Mouse (Mus musculus) frontal cortex, postnatal 10 days (tissue): ENCODE results near the gene Cab39l.

Experiments used
- DNase-seq, 2 experiments: peaks; one replicate each; pipeline ENCODE4 v3.0.0; 2022; ENCODE audit warnings: low spot score in 2 of 2, mixed read lengths in 1 of 2

The Cab39l gene

GRCm38 (mm10) chr14:59504831-59505230 lies 64.1 kb downstream of the Cab39l start:
- DNase-seq, result no peak

DNA sequence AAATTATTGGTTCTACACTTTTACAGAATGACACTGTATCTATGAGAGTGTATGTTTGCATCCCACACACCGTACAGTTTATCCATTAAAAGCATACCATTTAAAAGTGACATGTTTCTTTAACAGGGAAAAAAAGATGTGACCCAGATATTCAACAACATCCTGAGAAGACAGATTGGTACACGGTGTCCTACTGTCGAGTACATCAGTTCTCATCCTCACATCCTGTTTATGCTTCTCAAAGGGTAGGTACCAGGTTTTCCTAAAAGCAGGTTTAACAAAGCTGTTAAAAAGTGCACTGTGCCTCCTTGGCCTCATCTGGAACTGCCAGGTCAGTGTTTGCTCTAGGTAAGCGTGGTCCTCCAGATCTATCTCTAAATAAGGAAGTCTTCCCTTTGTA lies 65.4 kb downstream of the Cab39l start:
- DNase-seq, result no peak

- DNase-seq, result no peak
Observed at GRCm38 (mm10) chr14:59513922-59514444, 73.2 kb downstream of the Cab39l start.

DNA sequence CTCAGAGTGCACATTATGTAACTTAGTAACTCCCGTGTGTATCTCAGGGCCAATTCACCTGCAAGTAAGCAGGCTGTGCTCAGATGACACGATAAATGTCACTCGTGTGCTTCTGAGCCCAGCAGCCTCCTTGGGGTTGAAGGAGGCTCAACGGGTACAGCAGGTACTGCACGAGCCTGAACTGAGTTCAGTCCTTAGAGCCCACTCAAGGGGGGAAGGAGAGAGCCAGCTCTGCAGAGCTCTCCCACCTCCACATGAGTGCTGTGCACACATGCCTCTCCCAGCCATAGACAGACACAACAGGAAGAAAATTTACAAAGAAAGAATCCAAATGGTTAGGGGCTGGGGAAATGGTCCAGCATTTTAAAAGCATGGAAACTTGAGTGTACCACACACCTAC lies 85.1 kb downstream of the Cab39l start:
- no peak for DNase-seq

- no peak for DNase-seq
Observed at GRCm38 (mm10) chr14:59530801-59531200, 90.0 kb downstream of the Cab39l start.

DNA sequence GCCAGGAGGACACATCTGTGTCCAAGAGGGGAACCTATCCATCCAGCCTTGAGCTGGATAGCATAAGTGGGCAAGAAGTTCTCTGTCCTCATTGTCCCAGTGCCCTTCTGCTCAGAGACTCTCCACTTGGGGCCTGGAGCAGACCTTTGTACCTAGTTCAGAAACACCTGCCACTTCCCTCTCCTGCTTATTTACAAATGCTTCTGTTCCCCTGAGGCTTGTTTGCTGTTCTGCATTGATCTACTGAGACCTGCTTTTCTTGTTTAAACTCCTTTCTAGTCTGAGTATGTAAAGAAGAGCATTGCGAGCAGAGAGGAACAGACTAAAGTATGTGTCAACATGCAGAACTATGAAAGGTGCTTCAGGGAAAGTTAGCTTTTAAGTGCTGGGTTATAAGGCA lies 92.2 kb downstream of the Cab39l start:
- no peak for DNase-seq

DNA sequence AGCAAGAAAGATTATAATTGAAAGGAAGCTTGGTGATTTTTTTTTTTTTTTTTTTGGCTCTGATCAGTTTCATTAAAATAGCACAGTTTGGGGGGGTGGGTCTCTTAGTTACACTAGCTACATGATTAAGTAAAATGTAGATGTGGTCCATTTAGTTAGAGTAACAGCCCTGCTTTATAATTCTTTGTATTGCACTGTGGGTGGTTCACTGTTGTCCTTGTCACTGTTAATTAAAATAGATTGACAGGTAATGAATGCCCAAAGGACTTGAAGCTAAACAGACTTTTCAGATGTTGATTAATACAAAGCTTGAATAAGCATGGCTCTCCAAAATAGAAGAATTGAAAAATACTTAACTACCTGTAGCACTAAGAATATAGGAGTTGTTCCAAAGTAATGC lies 93.1 kb downstream of the Cab39l start:
- DNase-seq, result no peak

- no peak for DNase-seq
Observed at GRCm38 (mm10) chr14:59537829-59538432, 97.2 kb downstream of the Cab39l start.

DNA sequence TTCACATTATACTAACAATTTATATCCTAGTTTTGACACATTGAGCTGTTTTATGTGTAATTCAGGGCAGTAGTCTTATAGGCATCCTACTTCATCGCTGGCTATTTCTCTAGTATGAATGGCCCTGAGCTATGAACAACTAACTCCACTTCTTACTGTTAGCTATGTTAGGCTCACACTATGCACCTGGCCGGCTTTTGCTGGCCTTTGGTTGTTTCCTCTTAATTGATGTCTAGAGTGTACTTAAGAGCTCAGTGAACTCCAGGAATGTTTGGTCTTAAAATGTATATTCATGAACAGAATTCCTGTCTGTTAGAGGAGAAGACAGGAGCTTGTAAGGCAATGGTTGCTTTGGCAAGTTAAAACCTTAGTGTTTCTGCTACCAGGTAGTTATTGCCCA lies 99.5 kb downstream of the Cab39l start:
- no peak for DNase-seq

DNA sequence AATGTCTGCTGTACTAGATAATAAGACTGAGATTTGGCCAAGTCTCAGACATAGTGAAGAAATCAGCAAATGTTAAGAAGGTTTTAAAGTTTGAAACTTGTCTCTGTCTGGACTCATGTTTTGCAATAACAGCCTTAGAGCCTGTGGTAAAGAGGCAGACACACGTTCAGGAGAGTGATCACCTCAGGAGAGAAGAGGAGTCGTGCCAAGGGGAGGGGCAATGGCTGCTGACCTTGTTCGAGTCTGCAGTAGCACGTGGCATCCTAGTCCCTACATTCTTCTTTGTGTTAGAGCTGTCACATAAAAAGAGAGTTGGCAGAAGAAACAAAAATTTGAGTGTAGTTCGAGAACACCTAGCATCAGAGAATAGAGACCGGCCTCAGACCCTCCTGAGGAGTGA lies 100.0 kb downstream of the Cab39l start:
- no peak for DNase-seq

DNA sequence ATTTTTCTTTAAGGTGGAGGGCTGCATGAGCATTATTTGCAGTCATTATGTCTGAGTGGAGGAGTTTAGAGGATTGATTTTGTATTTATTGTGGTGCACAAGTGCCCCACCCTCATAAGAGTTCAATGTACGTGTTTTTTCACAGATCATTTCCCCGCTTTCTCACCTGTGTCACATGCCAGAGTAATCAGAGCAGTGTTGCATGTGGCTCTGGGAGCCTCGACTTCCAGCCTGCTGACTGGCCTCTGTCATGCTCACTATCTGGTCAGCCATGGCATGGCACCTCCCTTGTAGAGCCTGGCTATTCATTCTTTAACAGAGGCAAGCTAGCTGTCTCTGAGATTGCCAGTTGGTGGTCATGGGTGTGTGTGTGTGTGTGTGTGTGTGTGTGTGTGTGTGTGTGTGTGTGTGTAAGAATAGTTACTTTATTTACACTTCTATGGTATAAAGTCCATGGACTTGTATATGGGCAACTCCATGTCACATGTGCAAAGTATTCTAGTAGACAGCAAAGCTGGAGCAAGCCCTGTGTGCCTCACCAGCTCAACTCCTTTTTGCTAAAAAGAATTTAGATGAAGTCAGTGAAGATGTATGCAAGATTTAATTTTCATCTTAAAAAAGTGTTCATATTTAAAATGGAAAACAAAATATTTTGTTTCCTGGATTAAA lies 102.5 kb downstream of the Cab39l start:
- DNase-seq, result no peak

GRCm38 (mm10) chr14:59543956-59544355 lies 103.2 kb downstream of the Cab39l start:
- DNase-seq, result no peak

DNA sequence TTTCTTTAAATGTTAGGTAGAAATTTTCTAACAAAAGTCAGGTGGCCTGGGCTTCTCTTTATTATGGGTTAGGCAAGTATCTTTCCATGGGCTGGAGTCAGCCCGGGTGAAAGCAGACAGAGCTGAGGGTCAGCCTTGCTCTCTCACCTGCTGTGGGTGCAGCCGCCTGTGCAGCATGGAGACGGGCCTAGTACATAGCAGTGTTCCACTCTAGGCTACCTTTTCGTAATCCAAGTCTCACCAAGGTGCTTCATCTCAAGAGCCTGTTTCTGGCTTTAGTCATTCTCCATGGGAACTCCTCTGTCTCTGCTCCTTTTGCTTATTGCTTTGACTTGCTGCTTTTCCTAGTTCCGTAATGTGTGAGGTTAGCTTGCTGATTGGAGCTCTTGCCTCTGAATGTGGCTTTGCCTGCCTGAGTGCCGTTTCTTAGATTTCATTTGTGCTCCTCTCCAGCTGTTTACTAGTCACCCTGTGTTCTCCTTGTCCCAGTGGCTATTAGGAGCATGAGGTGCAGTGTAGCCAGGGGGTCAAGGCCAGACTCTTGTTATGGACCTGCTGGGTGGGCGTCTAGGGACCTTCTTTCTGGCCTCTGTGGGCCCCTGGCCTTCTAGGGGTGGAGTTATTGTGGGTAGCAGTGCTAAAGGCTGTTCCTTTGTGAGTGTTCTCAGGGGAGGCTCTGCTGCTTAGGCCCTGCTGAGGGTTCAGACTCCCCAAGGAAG lies 105.5 kb downstream of the Cab39l start:
- no peak for DNase-seq

DNA sequence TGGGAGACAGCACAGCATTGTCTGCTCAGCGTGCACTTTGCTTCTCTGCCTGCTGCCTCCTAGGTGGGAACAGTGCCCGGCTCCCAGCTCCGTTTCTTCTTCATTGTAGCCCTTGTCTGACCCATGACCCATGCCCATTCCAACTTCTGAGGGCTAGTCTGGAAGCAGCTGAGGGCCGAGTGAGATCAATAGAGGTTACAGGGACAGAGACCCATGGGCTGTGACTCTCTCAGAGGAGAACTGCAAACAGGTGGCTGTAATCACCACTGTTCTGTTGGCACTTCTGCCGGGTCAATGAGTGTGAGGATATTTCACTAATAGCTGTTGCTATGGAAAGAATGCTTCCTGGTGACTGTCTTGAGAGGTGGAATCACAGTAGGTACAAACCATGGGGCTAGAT lies 106.8 kb downstream of the Cab39l start:
- DNase-seq, result no peak

- DNase-seq, result no peak
Observed at GRCm38 (mm10) chr14:59548532-59548931, 107.8 kb downstream of the Cab39l start.

DNA sequence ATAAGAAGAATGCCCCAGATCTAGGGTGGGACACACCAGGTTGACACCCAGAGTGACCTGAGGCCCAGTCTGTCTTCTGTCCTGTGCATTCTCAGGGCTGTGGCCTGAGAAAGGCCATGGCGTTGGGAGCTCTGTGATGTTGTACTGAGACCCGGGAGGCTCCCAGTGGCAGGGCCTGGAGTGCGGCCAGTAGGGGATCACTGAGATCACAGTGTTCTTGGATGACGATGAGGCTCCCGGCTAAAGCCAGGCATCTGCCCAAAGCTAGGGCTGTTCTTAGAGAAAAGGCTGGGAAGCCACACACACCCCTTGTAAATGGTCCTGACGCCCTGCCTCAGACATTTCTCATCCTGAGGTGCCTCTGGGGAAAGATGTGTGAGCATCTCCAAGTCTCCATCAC lies 108.3 kb downstream of the Cab39l start:
- peak in 1 of 2 experiments; percentile 13 for DNase-seq

DNA sequence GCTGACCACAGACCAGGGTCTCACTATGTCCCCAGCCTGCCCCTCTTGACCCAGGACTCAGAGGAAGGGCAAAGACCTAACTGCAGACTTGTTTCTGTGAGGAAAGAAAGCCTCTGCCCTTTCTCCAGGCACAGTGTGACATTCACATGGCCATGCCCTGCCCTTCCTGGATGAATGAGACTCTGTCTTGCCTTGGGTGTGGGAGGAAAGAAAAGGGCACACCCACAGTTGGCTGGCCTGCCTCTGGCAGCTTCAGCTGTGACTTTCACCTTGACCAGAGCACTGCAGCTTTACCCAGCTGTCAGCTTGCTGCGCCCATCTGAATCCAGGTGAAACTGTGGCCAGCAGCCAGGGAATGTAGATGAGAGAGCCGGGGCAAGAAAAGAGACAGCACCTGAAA lies 110.1 kb downstream of the Cab39l start:
- DNase-seq, result no peak

DNA sequence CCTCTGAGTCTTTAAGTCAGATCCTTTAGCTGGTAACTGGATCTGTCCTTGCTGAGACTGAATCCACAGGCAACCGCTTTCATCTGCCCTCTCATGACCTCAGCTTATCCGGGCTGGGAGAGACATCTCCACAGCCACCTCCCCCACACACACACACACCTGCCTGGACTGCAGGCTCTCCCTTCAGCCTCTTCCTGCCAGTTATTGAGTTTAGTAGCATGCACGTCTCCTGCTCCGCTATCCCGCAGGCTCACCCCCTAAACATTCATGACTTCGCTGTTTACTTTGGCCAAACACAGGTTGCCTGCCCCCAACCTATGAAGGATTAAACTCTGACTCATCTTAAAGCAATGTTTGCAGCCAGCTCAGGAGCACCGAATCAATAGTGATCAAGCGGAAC lies 111.2 kb downstream of the Cab39l start:
- no peak for DNase-seq

- DNase-seq, result no peak
Observed at GRCm38 (mm10) chr14:59554025-59554424, 113.3 kb downstream of the Cab39l start.

GRCm38 (mm10) chr14:59555018-59555417 lies 114.2 kb downstream of the Cab39l start:
- no peak for DNase-seq

GRCm38 (mm10) chr14:59555928-59556531 lies 115.3 kb downstream of the Cab39l start:
- DNase-seq, result peak; percentile 34 to 74

DNA sequence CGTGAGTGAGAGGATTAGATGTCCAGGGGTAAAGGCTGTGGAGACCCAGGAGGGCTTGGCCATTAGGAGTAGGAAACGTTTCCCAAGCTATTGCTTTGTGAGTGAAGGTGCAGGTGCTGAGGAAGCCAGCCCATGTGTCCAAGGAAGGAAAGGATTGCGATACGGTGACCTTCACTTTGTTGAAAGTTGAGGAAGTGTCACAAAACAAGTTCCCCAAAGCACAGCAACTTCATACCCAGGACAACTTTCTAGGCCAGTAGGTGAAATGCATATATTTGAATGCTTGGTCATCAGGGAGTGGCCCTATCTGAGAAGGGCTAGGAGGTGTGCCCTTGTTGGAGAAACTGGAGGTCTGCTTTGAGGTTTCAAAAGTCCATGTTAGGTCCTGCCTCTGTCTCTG lies 116.3 kb downstream of the Cab39l start:
- DNase-seq, result no peak
